Mouse (Mus musculus): ENCODE measurements around the gene Ndc80.

GRCm38 (mm10) chr17:71474128-71474527 is 52.5 kb downstream of the Ndc80 start:
- TF ChIP-seq CTCF (conservative IDR thresholded peaks at IDR 0.05 in 1 of 2, IDR thresholded peaks at IDR 0.05 in 1 of 2; ENCODE audit: low read depth in 2 of 2, low read length in 2 of 2) (no peak), EP300 (IDR thresholded peaks at IDR 0.05; ENCODE audit: low read length) (no peak)
